Mouse (Mus musculus) frontal cortex, postnatal 14 days (tissue): ENCODE measurements around the gene Hivep3.

Experiments
- DNase-seq, 2 experiments: peaks; one replicate each; pipeline ENCODE4 v3.0.0; 2022; ENCODE audit warnings: low spot score in 2 of 2

Gene Hivep3

GRCm38 (mm10) chr4:120054145-120054544 lies 320.6 kb downstream of the Hivep3 start:
- no peak for DNase-seq

GRCm38 (mm10) chr4:120056451-120056850 lies 322.9 kb downstream of the Hivep3 start:
- DNase-seq = no peak

- no peak for DNase-seq
Measured at GRCm38 (mm10) chr4:120057529-120057928, 323.9 kb downstream of the Hivep3 start.

- DNase-seq = no peak
Measured at GRCm38 (mm10) chr4:120058157-120058556, 324.6 kb downstream of the Hivep3 start.

- no peak for DNase-seq
Measured at GRCm38 (mm10) chr4:120058794-120059193, 325.2 kb downstream of the Hivep3 start.

GRCm38 (mm10) chr4:120061727-120062126 lies 328.1 kb downstream of the Hivep3 start:
- no peak for DNase-seq

- no peak for DNase-seq
Measured at GRCm38 (mm10) chr4:120062198-120062597, 328.6 kb downstream of the Hivep3 start.

- DNase-seq = no peak
Measured at GRCm38 (mm10) chr4:120062754-120063153, 329.2 kb downstream of the Hivep3 start.

GRCm38 (mm10) chr4:120063353-120064124 lies 330.0 kb downstream of the Hivep3 start:
- no peak for DNase-seq

- no peak for DNase-seq
Measured at GRCm38 (mm10) chr4:120064696-120065095, 331.1 kb downstream of the Hivep3 start, which contains the start of gene AL607142.1. AL607142.1 (plus strand) TSS chr4:120064996.

- DNase-seq = no peak
Measured at GRCm38 (mm10) chr4:120066841-120067591, 333.4 kb downstream of the Hivep3 start.

GRCm38 (mm10) chr4:120067592-120068235 lies 334.1 kb downstream of the Hivep3 start:
- DNase-seq = no peak

- no peak for DNase-seq
Measured at GRCm38 (mm10) chr4:120068883-120069581, 335.4 kb downstream of the Hivep3 start.

GRCm38 (mm10) chr4:120069582-120069980 lies 336.0 kb downstream of the Hivep3 start:
- DNase-seq = no peak

GRCm38 (mm10) chr4:120071411-120071810 lies 337.8 kb downstream of the Hivep3 start:
- no peak for DNase-seq

GRCm38 (mm10) chr4:120071842-120072507 lies 338.4 kb downstream of the Hivep3 start:
- DNase-seq = no peak

- peak in 1 of 2 experiments; percentile 29 for DNase-seq
Measured at GRCm38 (mm10) chr4:120074061-120074460, 340.5 kb downstream of the Hivep3 start.

- no peak for DNase-seq
Measured at GRCm38 (mm10) chr4:120077322-120077721, 343.7 kb downstream of the Hivep3 start.

GRCm38 (mm10) chr4:120082527-120082926 lies 348.9 kb downstream of the Hivep3 start:
- DNase-seq = no peak

GRCm38 (mm10) chr4:120083700-120084099 lies 350.1 kb downstream of the Hivep3 start:
- DNase-seq = no peak

- no peak for DNase-seq
Measured at GRCm38 (mm10) chr4:120089536-120089935, 356.0 kb downstream of the Hivep3 start.
